Mouse (Mus musculus): Measurements from ENCODE around the gene Gkap1.

The Gkap1 gene

DNA sequence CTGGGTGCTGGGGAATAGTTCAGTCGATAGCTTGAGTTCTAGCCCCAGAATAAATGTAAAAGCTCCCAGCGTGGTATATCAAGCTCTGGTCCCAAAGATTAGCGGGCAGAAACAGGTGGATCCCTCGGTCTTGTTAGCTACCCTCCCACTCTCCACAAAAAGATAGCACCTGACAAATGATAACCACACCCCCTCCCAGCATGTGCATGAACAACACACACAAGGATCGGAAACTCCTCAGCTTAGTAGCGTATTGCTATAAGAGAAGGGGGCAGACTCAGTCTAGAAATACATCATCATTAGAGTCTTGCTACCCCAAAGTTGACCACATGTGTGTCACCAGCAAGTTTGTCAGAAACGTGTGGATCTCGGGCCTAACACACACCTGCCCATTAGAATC, at the start of gene Gkap1:
Gene Gkap1, minus strand, starts transcription at position 101 of the 400 bp plus-strand sequence.
- no peak for DNase-seq

- DNase-seq, result no peak
Observed at GRCm38 (mm10) chr13:58317768-58318167, 42.3 kb upstream of the Gkap1 start.

GRCm38 (mm10) chr13:58314991-58315390, 39.5 kb upstream of the Gkap1 start:
- peak; percentile 35 for DNase-seq

GRCm38 (mm10) chr13:58313758-58314157, 38.3 kb upstream of the Gkap1 start:
- DNase-seq, result no peak

- DNase-seq, result no peak
Observed at GRCm38 (mm10) chr13:58311351-58311750, 35.9 kb upstream of the Gkap1 start.

DNA sequence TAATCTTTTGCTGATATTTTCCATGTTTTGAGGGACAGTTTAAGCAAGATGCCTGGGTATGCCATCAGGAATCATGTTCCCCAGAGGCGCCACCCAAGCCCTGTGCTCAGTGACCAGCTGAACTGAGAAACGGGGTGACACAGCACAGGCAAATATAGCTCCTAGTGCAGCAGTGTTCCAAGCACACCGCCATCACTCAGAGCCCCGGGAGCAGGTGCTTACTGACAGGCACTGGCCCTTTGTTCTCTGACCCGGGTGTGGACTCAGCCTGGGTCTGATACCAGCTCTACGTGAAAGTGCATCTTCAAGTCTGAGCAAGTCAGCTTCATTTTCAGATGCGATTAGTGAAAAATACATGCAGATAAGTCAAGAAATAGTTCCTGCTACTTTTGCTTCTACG, 34.0 kb upstream of the Gkap1 start:
- DNase-seq, result no peak

DNA sequence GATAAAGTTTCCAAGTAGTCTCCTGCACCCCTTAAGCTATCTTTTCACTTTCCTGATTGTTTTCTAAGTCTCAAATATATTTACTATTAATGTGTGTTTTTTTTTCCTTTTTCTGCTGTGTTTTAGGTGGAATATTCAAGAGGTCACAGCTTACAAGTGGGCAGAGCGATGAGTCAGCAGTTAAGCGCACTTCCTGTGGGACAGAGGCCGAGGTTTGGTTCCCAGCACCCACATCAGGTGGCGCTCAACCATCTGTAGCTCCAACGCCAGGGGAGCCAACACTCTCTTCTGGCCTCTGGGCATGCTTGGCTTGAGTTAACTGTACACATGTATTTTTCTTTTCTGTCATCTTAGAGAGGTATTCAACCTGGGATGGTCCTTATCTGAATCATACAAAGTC, 32.0 kb upstream of the Gkap1 start:
- DNase-seq, result no peak

DNA sequence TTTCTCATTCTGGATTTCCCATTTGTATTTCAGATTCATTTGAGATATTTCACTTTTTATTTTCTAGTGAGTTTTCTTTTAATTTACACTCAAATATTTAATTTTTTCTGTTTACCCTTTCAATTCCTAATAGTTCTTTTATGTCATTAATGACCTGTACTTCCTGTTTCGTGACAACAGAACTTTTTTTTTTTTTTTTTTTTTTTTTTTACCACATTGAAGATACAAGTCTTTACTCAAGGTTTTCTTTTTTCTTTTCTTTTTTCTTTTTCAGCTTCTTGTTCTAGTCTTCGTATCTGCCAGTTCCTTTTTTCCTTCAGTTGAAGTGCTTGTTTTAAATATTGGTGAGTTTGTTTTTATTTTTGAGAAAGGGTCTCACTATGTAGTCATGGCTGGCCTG, 29.7 kb upstream of the Gkap1 start:
- DNase-seq, result no peak

DNA sequence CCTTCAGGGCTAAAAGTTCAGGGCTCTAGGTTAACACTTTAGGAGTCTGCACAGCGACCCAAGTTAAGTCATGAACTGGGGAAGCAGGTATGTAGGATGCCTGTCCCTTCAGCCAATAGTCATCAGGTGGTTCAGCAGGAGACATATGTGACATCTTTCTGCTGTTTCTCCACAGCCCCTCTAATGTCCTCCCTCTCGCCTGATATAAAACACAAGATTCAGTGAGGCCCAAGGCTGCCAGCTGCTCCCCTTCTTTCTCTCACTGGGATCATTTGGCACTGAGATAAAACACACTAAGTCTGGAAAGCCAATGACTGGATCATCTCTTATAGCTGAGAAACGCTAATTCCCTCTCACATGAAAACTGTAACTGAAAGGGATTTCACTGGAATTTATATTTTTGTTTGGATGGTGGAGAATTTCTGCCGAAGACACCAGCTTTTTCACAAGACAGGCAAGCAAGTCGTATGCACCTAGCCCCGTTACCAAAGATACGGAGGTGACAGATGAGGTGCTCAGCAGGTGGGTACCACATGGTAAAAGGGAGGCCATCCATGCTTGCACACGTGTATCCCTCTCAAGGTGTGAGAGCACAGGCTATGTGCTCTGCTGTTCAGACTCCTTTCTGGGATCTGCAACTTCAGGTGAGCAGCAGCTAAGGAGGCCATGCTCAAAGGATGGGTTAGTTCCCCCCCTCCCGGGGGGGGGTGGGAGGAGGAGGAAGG, 27.1 kb upstream of the Gkap1 start:
- no peak for DNase-seq

GRCm38 (mm10) chr13:58301961-58302360, 26.5 kb upstream of the Gkap1 start:
- no peak for DNase-seq

- peak; percentile 19 for DNase-seq
Observed at GRCm38 (mm10) chr13:58298756-58299155, 23.3 kb upstream of the Gkap1 start.

- no peak for DNase-seq
Observed at GRCm38 (mm10) chr13:58295582-58295981, 20.1 kb upstream of the Gkap1 start.

GRCm38 (mm10) chr13:58292811-58293210, 17.3 kb upstream of the Gkap1 start:
- DNase-seq, result peak; percentile 36

DNA sequence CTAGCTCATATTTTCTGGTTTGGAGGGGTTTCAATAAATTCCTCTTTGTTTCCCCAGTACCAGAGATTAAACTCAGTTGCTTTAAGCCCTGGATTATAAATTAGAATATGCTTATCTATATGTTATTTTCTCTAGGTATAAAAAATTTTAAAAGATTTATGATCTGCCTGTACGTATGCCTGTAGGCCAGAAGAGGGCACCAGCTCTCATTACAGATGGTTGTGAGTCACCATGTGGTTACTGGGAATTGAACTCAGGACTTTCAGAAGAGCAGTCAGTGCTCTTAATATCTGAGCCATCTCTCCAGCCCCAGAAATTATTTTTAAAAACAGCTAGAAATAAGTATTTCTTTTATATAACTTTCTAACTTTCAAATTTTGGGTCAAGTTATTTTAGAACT, 13.8 kb upstream of the Gkap1 start:
- no peak for DNase-seq

DNA sequence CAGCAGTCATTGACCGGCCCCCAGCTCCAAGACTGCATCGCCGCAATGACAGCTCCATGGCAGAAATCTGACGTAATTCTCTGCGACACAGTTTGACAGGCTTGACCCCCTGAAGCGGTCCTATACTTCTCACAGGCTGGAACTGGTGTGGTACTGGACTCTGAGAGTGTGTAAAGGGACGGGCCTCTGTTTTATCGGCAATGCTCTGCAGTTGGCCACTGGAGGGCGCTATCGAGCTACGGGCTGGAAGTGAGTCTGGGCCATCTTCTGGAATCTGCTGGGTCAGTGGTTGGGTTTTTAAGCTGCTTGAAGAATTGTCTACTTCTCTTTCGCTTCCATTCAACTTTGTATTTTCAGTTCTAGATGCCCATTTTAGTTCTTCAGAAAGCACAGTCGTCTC, 12.3 kb upstream of the Gkap1 start:
- DNase-seq, result peak; percentile 94

- no peak for DNase-seq
Observed at GRCm38 (mm10) chr13:58283466-58283865, 8.0 kb upstream of the Gkap1 start.

GRCm38 (mm10) chr13:58281936-58282335, 6.4 kb upstream of the Gkap1 start:
- DNase-seq, result no peak

DNA sequence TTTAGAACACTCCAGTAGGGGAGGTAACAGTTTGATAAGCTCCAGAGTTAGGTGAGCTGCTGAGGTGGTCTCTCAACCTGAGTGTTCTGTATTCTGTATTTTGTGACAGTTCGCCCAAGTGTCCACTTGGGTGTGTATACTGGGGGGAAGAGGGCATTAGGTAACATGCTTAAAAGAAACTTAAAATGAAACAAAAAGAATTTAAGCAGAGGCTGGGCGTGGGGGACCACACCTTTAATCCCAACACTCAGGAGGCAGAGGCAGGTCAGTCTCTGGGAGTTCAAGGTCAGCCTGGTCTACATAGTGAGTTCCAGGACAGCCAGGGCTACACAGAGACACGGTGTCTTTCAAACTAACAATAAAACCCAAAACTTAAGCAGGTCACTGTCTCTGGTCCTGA, 5.0 kb upstream of the Gkap1 start:
- no peak for DNase-seq

- DNase-seq, result no peak
Observed at GRCm38 (mm10) chr13:58276256-58276655, 757 bp upstream of the Gkap1 start.

DNA sequence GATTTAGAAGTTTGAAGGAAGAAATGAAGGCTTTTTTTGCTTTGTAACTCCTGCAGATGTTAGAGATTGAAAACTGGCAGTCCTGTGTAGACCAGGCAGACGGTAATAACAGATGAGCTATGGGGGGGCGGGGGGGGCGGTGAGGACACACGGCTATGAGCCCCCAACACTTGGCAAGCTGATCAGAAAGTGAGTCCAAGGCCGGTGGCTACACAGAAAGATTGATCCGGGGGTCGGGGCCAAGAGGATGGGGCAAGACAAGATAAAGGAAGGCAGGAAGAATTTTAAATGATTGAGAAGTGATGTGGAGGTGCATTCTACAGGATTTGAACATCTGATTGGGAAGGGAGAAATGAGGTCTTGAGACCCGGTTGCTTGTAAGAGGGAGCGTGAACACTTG, 423 bp downstream of the Gkap1 start:
- DNase-seq, result no peak

- DNase-seq, result peak; percentile 72
Observed at GRCm38 (mm10) chr13:58274259-58274991, 1.1 kb downstream of the Gkap1 start.

GRCm38 (mm10) chr13:58273411-58274258, 1.9 kb downstream of the Gkap1 start:
- peak; percentile 66 for DNase-seq

GRCm38 (mm10) chr13:58266864-58267263, 8.6 kb downstream of the Gkap1 start:
- DNase-seq, result no peak

GRCm38 (mm10) chr13:58263546-58263945, 12.0 kb downstream of the Gkap1 start:
- no peak for DNase-seq
